Mouse (Mus musculus) B cell, adult 62 days (primary cell): Measurements from ENCODE around the gene Catsper4. TPM values are rescaled to one million over a fixed set of nuclear protein-coding genes. Genes with fewer than 3 reads are reported as not detected.

Experiments used
- total RNA-seq: library from RNA; stranded (reverse); gene quantifications from 4 replicates; pipeline ENCODE4 v1.2.4, GENCODE M21; 2023

The Catsper4 gene
- total RNA-seq = not detected in 4 replicates

GRCm38 (mm10) chr4:134227194-134227593 is at the start of gene Catsper4:
Gene Catsper4 (minus strand): TSS chr4:134227383.

DNA sequence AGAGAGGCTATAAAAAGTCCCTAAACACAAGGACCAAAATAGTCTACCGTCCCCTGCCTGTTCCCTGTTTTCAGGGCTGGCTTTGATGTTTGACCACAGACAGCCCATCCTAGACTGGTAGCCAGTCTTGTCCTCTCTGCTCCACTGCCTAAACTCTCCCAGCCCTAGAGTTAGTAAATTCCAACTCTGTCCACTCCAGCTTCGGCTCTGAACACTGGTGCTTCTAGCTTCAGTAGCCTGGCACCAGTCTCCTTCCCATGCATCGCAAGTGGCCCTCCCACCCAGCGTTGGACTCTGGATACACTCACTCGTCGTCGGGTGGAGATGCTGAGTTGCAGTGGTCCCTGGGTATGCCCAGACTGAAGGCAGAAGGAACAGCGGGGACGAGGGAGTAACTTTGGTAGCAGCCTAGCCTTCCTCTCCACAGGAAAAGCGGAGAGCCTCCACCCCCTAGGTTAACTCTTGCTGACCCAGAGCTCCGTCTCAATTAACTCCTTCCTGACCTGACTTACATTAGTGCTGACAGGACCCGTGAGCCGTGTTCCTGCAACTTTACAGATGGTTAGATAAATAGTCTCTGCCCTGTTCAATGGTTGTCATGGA is 26.6 kb upstream of the Catsper4 start, which contains the start of gene Grrp1:
TSS of gene Grrp1 (minus strand) at position 385 of the 603 bp plus-strand sequence.

DNA sequence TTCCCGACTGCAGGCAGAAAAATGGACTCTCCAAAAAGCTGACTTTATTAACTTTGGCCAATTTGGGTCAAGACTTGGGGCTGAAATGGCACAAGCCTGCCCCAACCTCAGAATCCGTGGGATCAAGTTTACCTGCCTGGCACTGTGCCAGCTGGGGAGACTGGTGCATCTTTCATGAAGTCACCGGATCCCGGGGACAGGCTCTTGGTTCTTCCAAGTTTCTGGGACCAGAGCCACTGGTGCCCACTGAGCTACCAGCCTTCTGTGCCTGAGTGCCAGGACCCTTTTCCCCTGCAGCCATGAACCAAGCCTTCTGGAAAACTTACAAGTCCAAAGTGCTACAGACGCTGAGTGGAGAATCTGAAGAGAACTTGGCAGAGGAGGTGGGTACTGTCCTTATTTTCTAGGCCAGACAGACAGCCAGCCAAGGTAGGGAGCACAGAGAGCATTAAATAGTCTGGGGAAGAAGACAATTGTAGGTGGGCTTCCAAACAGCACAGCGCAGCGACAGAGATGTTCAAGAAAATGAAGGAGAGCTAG is 19.6 kb upstream of the Catsper4 start, which contains the start of gene Gm30191:
TSS of gene Gm30191 (plus strand) at position 217 of the 540 bp plus-strand sequence.

GRCm38 (mm10) chr4:134245148-134245843 is 18.1 kb upstream of the Catsper4 start, which contains the start of gene Zfp593:
Gene Zfp593 (minus strand): TSS chr4:134245592.

DNA sequence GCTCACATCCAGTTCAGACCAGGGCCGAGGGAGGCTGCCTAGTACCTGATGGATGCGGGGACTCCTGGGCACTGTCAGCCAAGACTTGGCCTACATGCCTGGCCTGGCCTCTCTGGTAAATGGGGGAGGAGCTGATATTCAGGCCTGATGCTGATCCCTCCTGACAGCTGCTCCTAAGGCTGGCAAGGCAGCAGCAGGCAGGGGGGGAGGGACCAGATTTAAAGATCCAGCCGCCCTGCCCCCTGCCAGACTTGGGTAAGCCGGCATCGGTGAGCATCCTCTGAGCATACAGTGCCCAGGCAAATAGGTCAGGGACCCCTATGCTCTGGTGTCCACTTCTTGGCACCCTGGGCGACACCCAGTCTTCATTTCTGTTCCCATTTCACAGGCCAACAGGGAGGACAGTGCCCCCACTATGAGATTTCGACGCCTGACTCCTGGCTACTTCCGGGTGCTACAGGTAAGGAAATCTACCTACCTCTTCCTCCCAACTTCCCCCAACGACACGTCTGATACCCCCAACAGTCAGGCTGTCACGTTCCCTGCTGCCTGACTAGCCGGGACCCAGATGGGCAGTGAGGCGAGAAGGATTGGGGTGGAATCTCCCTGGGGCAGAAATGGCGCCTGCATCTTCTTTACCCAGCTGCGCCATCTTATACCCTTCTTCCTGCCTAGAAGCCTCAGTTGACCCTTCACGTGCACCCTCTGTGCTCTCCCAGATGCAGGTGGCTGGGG is 16.5 kb upstream of the Catsper4 start, which contains the start of gene E130218I03Rik:
TSS of gene E130218I03Rik (plus strand) at position 147 of the 735 bp plus-strand sequence.

GRCm38 (mm10) chr4:134238279-134238651 is 11.1 kb upstream of the Catsper4 start, which contains the start of gene Cnksr1:
Gene Cnksr1 (minus strand): TSS chr4:134238399.

GRCm38 (mm10) chr4:134202904-134203303 is 24.3 kb downstream of the Catsper4 start, which contains the start of gene Gm7534:
Gene Gm7534 (minus strand): TSS chr4:134203004.

Other genes with a start within 250 kb of the Catsper4 start
- 26.2 to 33.2 TPM (median 31.3 TPM) in 4 replicates for gene Dhdds, start 226.5 kb downstream of the Catsper4 start, total RNA-seq
- not detected in 4 replicates for gene Lin28a, start 208.5 kb downstream of the Catsper4 start, total RNA-seq
- not detected in 4 replicates for gene Zfp683, start 173.5 kb downstream of the Catsper4 start, total RNA-seq
- gene Crybg2, start 166.6 kb downstream of the Catsper4 start, total RNA-seq = 8.5 to 12.5 TPM (median 10.6 TPM) in 4 replicates
- gene Cd52, start 132.3 kb downstream of the Catsper4 start, total RNA-seq = 1,472 to 1,719 TPM (median 1,551 TPM) in 4 replicates
- gene Ubxn11, start 124.8 kb downstream of the Catsper4 start, total RNA-seq = 42.9 to 49.3 TPM (median 46.2 TPM) in 4 replicates
- gene Sh3bgrl3, start 98.6 kb downstream of the Catsper4 start, total RNA-seq = 609 to 689 TPM (median 657 TPM) in 4 replicates
- gene Cep85, start 40.3 kb downstream of the Catsper4 start, total RNA-seq = 18.4 to 30.3 TPM (median 22.9 TPM) in 4 replicates
- gene Gm7534, start 24.4 kb downstream of the Catsper4 start, total RNA-seq = not detected in 4 replicates
- gene Cnksr1, start 11.0 kb upstream of the Catsper4 start, total RNA-seq = 0.69 TPM in 1 of 4 replicates, not detected in the others
- not detected in 4 replicates for gene E130218I03Rik, start 16.3 kb upstream of the Catsper4 start, total RNA-seq
- 25.1 to 28.5 TPM (median 27.5 TPM) in 4 replicates for gene Zfp593, start 18.2 kb upstream of the Catsper4 start, total RNA-seq
- not detected in 4 replicates for gene Gm30191, start 19.6 kb upstream of the Catsper4 start, total RNA-seq
- not detected in 4 replicates for gene Grrp1, start 26.7 kb upstream of the Catsper4 start, total RNA-seq
- gene Pdik1l, start 60.5 kb upstream of the Catsper4 start, total RNA-seq = 9.3 to 13.0 TPM (median 11.1 TPM) in 4 replicates
- not detected in 4 replicates for gene Trim63, start 87.7 kb upstream of the Catsper4 start, total RNA-seq
- not detected in 4 replicates for gene Slc30a2, start 115.8 kb upstream of the Catsper4 start, total RNA-seq
- 1.5 to 2.0 TPM (median 1.7 TPM) in 4 replicates for gene Extl1, start 156.5 kb upstream of the Catsper4 start, total RNA-seq
- 1.4 to 3.0 TPM (median 2.1 TPM) in 4 replicates for gene Pafah2, start 168.9 kb upstream of the Catsper4 start, total RNA-seq
- gene Stmn1, start 240.9 kb upstream of the Catsper4 start, total RNA-seq = 29.6 to 39.7 TPM (median 33.1 TPM) in 4 replicates